Mouse (Mus musculus): ENCODE measurements around the gene Rin2. TPM values are rescaled to one million over a fixed set of nuclear protein-coding genes. Genes with fewer than 3 reads are reported as not detected.

The Rin2 gene
- 0.04 and 0.08 TPM in 2 replicates for total RNA-seq (2012; rRNA removed)
- 0.05 and 0.12 TPM in 2 replicates for total RNA-seq (2014; rRNA removed)
- 0.07 and 0.10 TPM in 2 replicates for polyA plus RNA-seq (2012; ENCODE audit: insufficient read length, low read depth)

- no peak within 1 kb of the TSS for H3K27ac ChIP-seq (ENCODE audit: insufficient read depth, low read depth)
- dilution Hi-C loops (cut with MboI; ENCODE audit: extremely low pct_ligation_motif_present, extremely low pct_unique_long_range_greater_than_20kb, low sequenced_read_pairs) = no loop called here
- no peak for DNase-seq (ENCODE audit: extremely low read depth)
These were observed at the start of gene Rin2 for GRCm38 (mm10) chr2:145675142-145675755. TSS of gene Rin2 (plus strand) at chr2:145675215.

GRCm38 (mm10) chr2:145631123-145631798, 43.8 kb upstream of the Rin2 start:
- Histone ChIP-seq H3K36me3 (replicated peaks in 1 of 2; ENCODE audit: control insufficient read depth in 1 of 2, insufficient read depth in 1 of 2, low read length in 1 of 2) (no peaks in the 10 kb centered on the region), H3K4me3 (replicated peaks in 1 of 3; ENCODE audit: low read depth in 2 of 3, low read length in 2 of 3, poor library complexity in 1 of 3) (no peak overlapping the region), H3K27ac (ENCODE audit: insufficient read depth, low read depth) (no peak overlapping the region), H3K4me2 (ENCODE audit: insufficient read depth, low read depth, poor library complexity, severe bottlenecking) (no peak overlapping the region), H3K9ac (ENCODE audit: insufficient read depth, low read depth) (no peak overlapping the region), H3K79me2 (replicated peaks; ENCODE audit: control insufficient read depth, extremely low read depth, insufficient read depth, poor library complexity, severe bottlenecking) (no peaks in the 10 kb centered on the region), H3K27me3 (replicated peaks) (peaks cover 25% of the 10 kb centered on the region), H3K4me1 (ENCODE audit: control insufficient read depth in 1 of 2, insufficient read depth in 2 of 2) (no peaks in the 10 kb centered on the region), H3K9me3 (replicated peaks; ENCODE audit: low read length) (no peaks in the 10 kb centered on the region)
- TF ChIP-seq NELFE (IDR thresholded peaks at IDR 0.05; ENCODE audit: low read depth, low read length) (no peak), RCOR1 (conservative IDR thresholded peaks at IDR 0.05; ENCODE audit: low read depth, low read length) (no peak), MAX (IDR thresholded peaks at IDR 0.05; ENCODE audit: low read length) (no peak), ZKSCAN1 (IDR thresholded peaks at IDR 0.05; ENCODE audit: borderline replicate concordance, low read depth, low read length) (no peak), ZC3H11A (IDR thresholded peaks at IDR 0.05; ENCODE audit: low read depth, low read length) (no peak), CTCF (conservative IDR thresholded peaks at IDR 0.05 in 1 of 2, IDR thresholded peaks at IDR 0.05 in 1 of 2; ENCODE audit: low read depth in 2 of 2, low read length in 2 of 2) (no peak), JUND (conservative IDR thresholded peaks at IDR 0.05; ENCODE audit: low read depth, low read length) (no peak), NRF1 (IDR thresholded peaks at IDR 0.05; ENCODE audit: low read depth, low read length) (no peak), EP300 (IDR thresholded peaks at IDR 0.05; ENCODE audit: low read length) (no peak), UBTF (IDR thresholded peaks at IDR 0.05; ENCODE audit: low read depth, low read length) (no peak), TBP (conservative IDR thresholded peaks at IDR 0.05; ENCODE audit: low read depth, low read length) (no peak), SMC3 (IDR thresholded peaks at IDR 0.05; ENCODE audit: low read depth, low read length) (no peak), POLR2AphosphoS2 (IDR thresholded peaks at IDR 0.05; ENCODE audit: low read depth, low read length) (no peak), ETS1 (conservative IDR thresholded peaks at IDR 0.05; ENCODE audit: low read depth, low read length) (no peak), CHD1 (IDR thresholded peaks at IDR 0.05; ENCODE audit: low read depth, low read length) (no peak), MXI1 (IDR thresholded peaks at IDR 0.05; ENCODE audit: low read depth, low read length) (no peak), JUN (IDR thresholded peaks at IDR 0.05; ENCODE audit: insufficient read depth, low read depth, low read length) (no peak)
- DNase-seq (ENCODE audit: extremely low read depth) = no peak
- dilution Hi-C loops (cut with MboI; ENCODE audit: extremely low pct_ligation_motif_present, extremely low pct_unique_long_range_greater_than_20kb, low sequenced_read_pairs) = no loop called here
- in situ Hi-C loops (cut with MboI; ENCODE audit: low pct_ligation_motif_present, low pct_unique_long_range_greater_than_20kb, low sequenced_read_pairs) = no loop called here

More at GRCm38 (mm10) chr2:145675142-145675755, at the start of gene Rin2:
- Histone ChIP-seq H3K4me3 (replicated peaks in 1 of 3; ENCODE audit: low read depth in 2 of 3, low read length in 2 of 3, poor library complexity in 1 of 3) (no peak within 1 kb of the TSS), H3K4me2 (ENCODE audit: insufficient read depth, low read depth, poor library complexity, severe bottlenecking) (no peak within 1 kb of the TSS), H3K79me2 (replicated peaks; ENCODE audit: control insufficient read depth, extremely low read depth, insufficient read depth, poor library complexity, severe bottlenecking) (no peaks in the 10 kb centered on the region), H3K27me3 (replicated peaks) (no peaks in the 10 kb centered on the region), H3K4me1 (ENCODE audit: control insufficient read depth in 1 of 2, insufficient read depth in 2 of 2) (peaks cover 2 to 21% of the 10 kb centered on the region in 2 experiments; a peak in 2 of 4 replicates), H3K9me3 (replicated peaks; ENCODE audit: low read length) (peaks cover 17% of the 10 kb centered on the region), H3K36me3 (replicated peaks in 1 of 2; ENCODE audit: control insufficient read depth in 1 of 2, insufficient read depth in 1 of 2, low read length in 1 of 2) (no peaks in the 10 kb centered on the region), H3K9ac (ENCODE audit: insufficient read depth, low read depth) (no peak within 1 kb of the TSS)
- TF ChIP-seq ZC3H11A (IDR thresholded peaks at IDR 0.05; ENCODE audit: low read depth, low read length) (no peak), POLR2A (IDR thresholded peaks at IDR 0.05; ENCODE audit: low read depth, low read length) (no peak), MAZ (IDR thresholded peaks at IDR 0.05; ENCODE audit: low read depth, low read length) (no peak), UBTF (IDR thresholded peaks at IDR 0.05; ENCODE audit: low read depth, low read length) (no peak), TBP (conservative IDR thresholded peaks at IDR 0.05; ENCODE audit: low read depth, low read length) (no peak), ELF1 (IDR thresholded peaks at IDR 0.05; ENCODE audit: low read depth, low read length) (no peak), RCOR1 (conservative IDR thresholded peaks at IDR 0.05; ENCODE audit: low read depth, low read length) (no peak), JUN (IDR thresholded peaks at IDR 0.05; ENCODE audit: insufficient read depth, low read depth, low read length) (no peak), NELFE (IDR thresholded peaks at IDR 0.05; ENCODE audit: low read depth, low read length) (no peak), ETS1 (conservative IDR thresholded peaks at IDR 0.05; ENCODE audit: low read depth, low read length) (no peak), NRF1 (IDR thresholded peaks at IDR 0.05; ENCODE audit: low read depth, low read length) (no peak), HCFC1 (IDR thresholded peaks at IDR 0.05; ENCODE audit: low read depth, low read length) (no peak), KAT2A (IDR thresholded peaks at IDR 0.05; ENCODE audit: insufficient replicate concordance, low read length) (no peak), ZKSCAN1 (IDR thresholded peaks at IDR 0.05; ENCODE audit: borderline replicate concordance, low read depth, low read length) (no peak), CTCF (conservative IDR thresholded peaks at IDR 0.05 in 1 of 2, IDR thresholded peaks at IDR 0.05 in 1 of 2; ENCODE audit: low read depth in 2 of 2, low read length in 2 of 2) (no peak), BHLHE40 (IDR thresholded peaks at IDR 0.05; ENCODE audit: low read depth, low read length) (no peak), MAFK (IDR thresholded peaks at IDR 0.05; ENCODE audit: insufficient replicate concordance, low read length) (no peak), CHD2 (IDR thresholded peaks at IDR 0.05; ENCODE audit: low read length) (no peak), CHD1 (IDR thresholded peaks at IDR 0.05; ENCODE audit: low read depth, low read length) (no peak)
- in situ Hi-C loops (cut with MboI; ENCODE audit: low pct_ligation_motif_present, low pct_unique_long_range_greater_than_20kb, low sequenced_read_pairs) = loop anchor here (25.0 kb wide), 1 partner anchor 712 kb away; no protein-coding TSS in a partner anchor
